Mouse (Mus musculus): ENCODE measurements around the gene Alkbh2.

DNA sequence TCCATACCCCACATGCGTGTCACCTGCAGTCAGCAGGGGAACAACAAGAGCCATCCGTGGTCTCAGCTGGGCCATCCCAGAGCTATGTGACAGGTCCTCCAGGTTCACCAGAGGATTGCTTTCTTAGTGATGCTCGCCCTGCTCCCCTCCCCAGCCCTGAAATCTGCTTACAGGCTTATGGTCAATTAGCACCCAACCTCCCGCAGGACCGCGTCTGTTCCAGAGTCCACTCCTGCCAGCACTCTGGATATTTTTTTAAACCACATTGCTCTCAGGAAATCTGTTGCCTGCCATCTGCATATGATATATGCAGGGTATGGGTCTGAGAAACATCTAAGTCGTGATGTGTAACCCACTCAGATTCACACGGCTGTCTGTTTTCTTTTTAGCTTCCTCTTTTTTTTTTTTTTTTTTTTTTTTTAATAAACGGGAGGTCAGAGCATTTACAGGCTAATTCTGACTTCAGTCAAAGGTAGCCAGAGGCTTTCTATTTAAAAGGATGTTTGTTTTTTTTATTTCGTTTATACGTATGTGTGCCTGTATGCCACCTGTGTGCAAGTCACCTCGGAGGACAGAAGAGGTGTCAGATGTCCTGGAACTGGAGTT, 40.0 kb downstream of the Alkbh2 start:
- TF ChIP-seq CTCF (IDR thresholded peaks at IDR 0.05; ENCODE audit: low read depth) = no peak
- TF ChIP-seq EP300 (IDR thresholded peaks at IDR 0.05; ENCODE audit: low read depth) = no peak
